Mouse (Mus musculus): ENCODE measurements at regions not wholly inside any gene's neighbourhood (a gene's known extent, or its start where the extent isn't known, plus 50 kb on each side); places are given as distances from the start of the nearest gene placed in this dataset.

DNA sequence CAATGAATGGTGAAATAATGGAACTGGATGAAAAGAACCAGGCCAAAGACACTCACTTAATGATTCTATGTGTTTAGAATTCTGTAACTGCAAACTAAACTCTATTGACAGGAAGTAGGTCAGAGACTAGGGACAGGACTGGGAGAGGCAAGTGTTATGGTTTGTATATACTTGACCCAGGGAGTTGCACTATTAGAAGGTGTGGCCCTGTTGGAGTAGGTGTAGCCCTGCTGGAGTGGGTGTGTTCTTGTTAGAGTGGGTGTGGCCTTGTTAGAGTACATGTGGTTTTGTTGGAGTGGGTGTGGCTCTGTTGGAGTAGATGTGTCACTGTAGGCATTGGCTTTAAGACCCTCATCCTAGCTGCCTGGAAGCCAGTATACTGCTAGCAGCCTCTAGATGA, 93.0 kb upstream of the Npas2 start:
- no peak for DNase-seq (ENCODE audit: low spot score)

DNA sequence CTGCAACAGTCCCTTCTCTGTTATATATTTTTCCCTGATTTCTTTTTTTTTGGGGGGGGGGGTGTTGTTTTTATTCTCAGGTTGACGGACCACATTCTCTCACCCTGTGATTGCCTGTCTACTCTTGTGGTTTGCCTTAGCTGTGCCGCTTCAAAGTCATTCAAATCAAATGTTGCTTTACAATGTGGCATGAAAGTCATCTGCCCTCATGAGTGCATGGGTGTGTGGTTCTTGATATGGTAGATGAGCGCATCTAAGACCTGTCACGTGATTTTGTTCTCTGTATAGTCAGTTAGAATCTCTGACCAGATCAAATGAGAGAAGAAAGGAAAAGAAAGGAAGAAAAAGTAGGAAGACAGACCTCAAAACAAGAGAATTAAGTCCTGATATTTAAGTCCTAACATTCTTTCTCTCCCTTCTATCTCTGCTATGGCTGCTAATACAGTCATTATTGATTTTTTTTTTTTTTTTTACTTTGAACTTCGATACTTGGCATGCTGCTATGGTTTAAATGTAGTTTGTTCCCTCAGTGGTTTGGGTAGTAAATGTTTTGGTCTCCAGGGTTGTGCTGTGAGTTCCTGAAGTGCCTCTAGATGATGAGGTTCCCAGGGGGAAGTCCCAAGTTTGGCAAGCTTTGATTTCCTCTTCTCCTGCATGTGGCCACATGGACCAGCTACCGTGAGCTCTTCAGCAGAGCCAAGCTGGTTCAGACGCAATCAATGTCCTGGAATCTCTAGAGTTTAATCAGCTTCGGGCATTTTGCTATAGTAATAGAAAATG, 91.2 kb upstream of the Npas2 start:
- DNase-seq (ENCODE audit: low spot score), result no peak

DNA sequence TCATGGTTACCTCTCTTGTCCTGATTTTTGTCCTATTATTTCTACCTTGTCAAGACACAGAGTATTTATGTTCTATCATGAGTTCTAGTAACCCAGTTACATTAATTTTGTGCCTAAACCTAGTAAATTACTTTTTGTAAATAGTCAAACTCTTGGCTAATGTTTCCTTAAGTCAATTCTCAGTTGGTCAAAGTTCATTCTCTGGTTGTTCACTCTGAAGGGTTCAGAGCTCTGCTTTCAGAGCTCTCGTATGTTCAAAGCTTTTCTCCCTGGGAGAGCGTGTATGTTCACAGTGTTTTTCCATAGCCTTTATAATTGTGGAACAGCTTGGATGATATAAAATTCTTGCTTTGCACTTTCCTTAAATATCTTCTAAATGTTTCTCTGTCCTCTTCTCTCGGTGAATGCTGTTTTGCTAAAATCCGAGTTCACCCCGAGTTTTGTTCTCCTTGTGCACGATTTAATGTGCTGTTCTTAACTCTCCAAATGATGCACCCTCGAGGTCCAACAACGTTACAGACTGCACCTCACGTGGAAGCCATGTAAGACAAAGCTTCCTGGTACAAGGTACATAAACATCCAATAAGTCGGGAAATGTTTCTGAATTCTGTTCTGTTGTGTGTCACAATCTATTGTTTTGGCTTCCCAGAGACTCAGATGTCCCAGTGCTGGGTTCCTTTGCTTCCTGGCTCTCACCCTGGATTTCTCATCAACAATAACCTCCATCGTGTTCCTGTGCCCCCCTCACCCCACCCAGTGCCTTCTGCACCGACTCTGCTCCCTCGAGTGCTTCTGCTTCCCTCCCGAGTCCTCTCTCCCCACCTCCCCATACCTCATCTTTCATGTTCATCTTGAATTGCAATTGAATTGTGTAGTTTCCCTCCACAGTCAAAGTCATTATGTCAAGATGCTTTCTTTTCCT, 90.3 kb upstream of the Npas2 start:
- no peak for DNase-seq (ENCODE audit: low spot score)

DNA sequence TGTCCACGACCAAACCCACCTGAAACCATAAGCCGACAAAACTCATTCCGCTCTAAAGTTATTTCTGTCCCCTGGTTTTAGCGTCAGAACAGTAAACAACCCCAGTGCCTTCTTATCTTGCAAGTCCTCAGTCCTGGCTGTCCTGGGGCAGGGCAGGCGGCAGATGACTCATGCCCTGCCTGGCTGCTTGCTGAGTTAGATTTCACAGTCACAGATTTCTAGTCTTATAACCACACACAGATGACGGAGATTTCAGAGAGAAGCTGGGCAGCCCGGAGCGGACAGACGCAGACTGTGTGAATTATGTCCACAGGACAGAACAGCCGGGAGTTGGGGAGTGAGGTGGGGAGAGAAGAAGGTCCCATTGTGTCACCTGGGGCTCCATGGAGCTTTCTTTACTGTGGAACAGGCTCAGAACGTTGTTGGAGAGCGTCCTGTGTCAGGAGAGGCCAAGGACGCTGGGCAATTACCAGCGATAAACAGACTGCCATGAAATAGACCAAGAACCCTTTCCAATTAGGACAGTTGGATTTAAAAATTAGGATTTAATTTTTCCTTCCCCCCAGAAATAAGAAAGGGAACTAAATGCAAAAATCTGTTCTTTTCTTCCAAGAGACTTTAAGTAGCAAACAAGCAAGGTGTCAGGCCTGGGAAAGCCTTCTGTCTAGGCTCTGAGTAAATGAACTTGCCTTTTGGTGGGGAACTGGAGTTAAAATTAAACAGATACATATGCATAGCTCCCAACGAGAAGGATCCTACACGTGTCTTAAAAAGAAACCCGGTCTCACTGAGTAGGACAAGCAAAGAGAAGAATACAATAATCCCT, 87.8 kb upstream of the Npas2 start:
- DNase-seq (ENCODE audit: low spot score), result no peak

DNA sequence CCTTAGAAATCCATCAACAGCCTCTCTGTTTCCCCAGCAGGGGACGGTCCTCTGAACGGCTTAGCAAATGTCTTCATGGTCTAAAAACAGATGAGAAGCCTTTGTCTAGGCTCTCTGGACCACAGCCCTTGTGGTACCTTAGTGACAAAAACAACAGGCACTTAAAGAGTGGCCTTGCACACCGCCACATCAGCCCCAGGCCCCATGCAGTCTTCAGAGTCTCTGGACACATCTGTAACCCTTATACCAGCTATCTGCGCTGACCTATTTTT, 87.2 kb upstream of the Npas2 start:
- no peak for DNase-seq (ENCODE audit: low spot score)

DNA sequence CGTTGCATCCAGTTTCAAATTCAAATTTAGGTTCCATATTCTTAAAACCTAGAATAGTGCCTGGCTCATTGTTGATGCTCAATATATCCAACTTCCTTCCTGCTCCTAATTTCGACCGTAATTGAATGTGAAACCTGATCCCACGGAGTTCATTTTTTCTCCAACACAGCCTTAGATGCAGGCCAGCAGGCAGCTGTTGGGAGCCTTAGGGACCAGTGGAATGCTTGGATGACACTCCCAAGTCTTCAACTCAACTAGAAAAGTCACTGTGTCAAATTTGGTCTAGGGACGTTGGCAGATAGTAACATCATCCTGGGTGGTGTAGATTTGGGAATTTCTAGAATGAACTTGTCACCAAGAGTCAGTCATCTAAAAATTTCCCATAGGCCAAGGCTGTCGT, 86.9 kb upstream of the Npas2 start:
- DNase-seq (ENCODE audit: low spot score), result no peak

DNA sequence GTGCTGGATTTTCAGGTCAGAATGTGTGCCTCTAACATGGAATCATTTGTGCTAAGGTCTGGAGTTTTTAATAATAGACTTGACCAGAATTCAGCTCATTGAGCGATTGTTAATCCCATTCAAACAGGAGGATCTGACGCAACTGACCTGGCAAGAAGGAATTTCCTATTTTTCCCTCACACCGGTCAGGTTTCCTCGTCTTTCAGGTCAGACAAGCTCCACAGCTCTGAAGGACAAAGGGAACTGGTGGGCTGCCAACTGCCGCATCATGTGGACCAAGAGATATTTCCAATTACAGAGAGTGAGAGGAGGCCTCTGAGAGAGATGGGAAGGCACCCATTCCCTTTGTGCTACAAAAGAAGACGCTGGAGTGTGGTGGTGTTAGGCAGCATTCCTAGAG, 77.2 kb upstream of the Npas2 start:
- DNase-seq (ENCODE audit: low spot score), result no peak

DNA sequence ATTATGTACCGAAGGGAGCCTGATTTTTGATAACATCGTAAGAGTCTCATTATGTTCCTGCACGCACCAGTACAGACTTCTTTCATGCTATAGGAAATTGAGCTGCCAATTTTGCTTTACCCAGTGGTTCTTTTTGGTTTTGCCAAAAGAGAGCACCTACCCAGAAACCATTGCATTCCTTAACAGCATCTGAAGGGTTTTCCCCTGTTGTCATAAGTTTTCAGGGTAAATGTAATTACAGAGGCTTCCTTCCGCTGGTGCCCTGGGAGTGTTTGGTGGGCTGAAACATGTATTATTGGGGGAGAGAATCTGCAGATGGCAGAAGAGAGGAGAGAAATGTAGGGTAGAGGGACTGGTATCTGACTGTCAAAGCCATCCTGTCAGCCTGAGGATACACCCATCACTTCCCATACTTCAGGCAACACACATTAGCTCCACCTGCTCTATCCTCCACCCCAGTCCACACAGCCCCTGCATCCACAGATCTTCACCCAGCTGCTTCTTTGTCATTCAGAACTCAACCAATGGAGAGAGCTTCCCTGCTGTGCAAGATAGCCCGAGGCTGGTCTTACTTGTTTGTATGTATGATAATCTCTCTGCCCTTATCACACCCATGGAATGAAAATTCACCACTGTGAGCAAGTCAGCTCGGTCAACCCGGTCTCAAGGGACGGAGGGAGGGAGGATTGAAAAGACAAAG, 71.1 kb upstream of the Npas2 start:
- DNase-seq (ENCODE audit: low spot score), result no peak

DNA sequence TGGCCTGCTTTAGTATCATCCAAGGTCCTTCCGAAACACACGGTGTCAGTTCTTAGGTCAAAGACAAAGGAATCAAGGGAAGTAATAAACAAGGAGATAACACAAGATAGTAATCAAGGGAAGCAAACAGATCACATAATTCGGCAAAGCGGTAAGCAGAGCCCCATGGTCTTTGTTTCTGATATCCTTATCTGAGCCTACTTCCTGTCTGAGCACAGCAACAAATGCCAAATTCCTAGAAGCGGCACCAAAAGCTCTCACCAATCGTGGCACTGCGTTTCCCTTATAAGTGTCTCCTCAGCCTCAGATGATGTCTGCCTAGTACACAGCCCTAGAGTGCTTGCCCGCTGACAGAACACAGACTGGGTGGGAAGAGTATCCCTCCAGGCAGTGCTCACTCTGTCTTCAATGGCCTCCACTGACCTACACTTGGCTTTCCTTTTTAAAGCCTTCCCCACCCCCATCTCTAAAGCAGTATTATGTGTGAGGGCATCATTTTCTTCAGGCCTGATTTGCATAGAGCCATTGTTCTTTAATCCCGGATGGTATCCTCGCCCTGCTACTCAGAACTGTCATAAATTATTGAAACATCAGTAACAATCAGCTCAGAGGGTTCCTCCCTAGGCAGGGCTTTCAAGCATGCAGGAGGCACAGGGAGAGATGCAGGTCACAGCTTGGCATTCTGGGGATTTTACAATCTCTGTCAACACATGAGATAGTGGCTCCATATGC, 70.3 kb upstream of the Npas2 start:
- no peak for DNase-seq (ENCODE audit: low spot score)

DNA sequence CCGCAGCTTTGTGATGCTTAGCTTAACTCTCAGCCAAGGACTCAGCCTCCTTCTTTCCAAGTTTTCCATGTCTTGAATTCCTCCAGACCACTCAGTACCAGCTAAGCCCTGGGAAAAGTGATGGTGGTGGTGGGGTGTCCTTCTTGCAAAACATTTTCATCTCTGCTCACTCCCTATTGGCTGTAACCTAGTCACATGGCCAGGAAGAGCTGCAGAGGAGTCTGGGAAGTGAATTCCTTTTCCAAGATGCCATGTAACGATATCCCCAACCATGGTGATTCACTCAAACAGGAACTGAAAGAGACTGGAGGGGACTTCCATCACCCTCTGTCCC, 69.8 kb upstream of the Npas2 start:
- DNase-seq (ENCODE audit: low spot score), result no peak

DNA sequence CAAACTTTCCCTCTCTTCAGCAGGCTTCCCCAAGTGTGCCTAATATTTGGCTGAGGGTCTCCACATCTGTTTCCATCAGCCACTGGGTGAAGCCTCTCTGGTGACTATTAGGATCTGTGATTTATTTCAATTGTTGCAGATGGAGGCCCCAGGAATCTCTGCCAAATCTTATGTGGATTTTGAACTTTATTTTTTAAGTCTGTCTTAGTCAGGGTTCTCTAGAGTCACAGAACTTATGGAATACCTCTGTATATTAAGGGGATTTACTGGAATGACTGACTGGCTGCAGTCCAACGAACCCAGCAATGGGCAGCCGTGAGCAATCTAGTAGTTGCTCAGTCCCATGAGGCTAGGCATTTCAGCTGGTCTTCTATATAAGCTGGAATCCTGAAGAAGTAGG, 59.0 kb upstream of the Npas2 start:
- no peak for DNase-seq (ENCODE audit: low spot score)

DNA sequence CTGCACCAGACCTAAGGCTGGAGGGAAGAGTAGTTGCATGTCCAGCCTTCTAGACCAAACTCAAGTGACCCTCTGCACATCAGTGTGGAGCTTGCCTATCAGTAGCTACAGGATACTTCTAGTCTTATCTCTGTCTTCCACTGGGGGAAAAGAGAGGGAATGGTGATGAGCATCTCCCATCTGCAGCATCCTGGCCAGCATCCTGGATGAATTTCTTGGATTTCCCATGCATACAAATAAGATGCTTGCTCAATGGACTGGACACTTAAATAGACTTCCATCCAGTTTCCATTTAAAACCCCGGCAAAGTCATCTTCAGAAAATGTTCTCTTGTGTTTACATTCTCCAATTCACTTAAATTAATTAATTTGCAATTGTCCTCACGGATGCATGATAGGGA, 50.5 kb upstream of the Npas2 start:
- no peak for DNase-seq (ENCODE audit: low spot score)

DNA sequence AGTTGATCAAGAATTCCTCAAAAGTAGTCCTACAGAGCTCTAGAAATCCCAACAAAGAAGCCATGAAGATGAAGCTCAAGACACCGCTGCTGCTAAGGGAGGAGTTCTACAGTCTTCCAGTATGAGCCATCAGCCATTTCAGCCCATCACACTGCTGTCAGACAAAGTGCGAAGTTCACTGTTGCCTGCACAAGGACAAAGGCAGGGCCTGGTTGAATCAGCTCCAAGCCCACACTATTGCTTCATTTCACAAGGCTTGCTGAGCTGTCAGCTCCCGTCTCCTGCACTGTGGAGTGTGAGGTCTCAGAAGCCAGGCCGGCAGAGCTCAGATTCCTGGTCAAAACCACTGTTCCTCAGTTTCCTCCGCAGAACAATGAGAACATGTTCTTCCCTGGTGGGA, 49.9 kb upstream of the Npas2 start:
- DNase-seq (ENCODE audit: low spot score), result no peak

Measured in ovary, postnatal 14 days (tissue).